Mouse (Mus musculus): ENCODE measurements at regions not wholly inside any gene's neighbourhood (a gene's known extent, or its start where the extent isn't known, plus 50 kb on each side); places are given as distances from the start of the nearest gene placed in this dataset.
A peak's percentile ranks its signal among the peaks of the same experiment; 100 is the strongest.

DNA sequence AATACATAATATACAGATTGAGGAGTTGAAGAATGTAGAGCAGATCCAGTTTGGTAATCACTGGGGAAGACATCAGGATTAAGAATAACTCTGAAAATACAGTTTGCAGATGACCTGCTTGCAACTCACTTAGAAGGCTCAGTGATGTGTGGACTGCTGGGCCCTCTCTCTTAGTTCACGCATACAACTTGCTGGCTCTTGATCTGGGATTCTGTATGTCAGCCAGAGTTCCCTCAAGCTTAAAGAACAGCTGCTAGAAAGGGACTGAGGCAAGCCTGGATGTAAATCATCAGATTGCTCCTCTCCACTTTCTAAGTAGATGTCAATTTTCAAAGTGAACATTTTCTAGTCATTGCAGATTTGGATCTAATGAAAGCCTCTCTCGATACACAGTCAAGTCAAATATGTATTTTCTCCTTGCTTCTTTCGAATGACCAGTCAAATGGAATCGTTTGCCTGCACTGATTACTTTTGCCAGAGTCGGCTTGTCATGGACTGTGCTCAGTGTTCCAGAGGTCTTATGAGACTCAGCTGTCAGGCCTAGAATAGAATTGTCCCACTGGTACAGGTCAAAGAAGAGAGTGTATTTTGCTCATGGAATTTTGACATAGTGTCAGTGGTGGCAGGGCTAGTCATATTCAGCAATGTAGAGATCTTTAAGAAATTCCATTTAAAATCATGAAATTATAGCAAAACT, 334.2 kb upstream of the Cwc22 start:
- no peak for TF ChIP-seq CTCF (IDR thresholded peaks at IDR 0.05; ENCODE audit: borderline replicate concordance, insufficient read depth, low read depth, low read length)
- TF ChIP-seq POLR2A (IDR thresholded peaks at IDR 0.05; ENCODE audit: borderline replicate concordance, insufficient read depth, low read length): no peak
- H3K27me3 ChIP-seq (ENCODE audit: control insufficient read depth, insufficient read depth, low read length): no peaks in the 10 kb centered on the region
- 81% methylated on average over 5 of the region's 5 CpGs for WGBS
- H3K27ac ChIP-seq (ENCODE audit: insufficient read depth, low read length): no peak overlapping the region
- no peak overlapping the region for H3K4me3 ChIP-seq (replicated peaks; ENCODE audit: insufficient read depth, low read depth, low read length)
- peaks cover 3% of the 10 kb centered on the region; the same call in 1 of the 2 replicates for H3K4me1 ChIP-seq (ENCODE audit: control insufficient read depth, insufficient read depth, low read length)
- DNase-seq: no peak

DNA sequence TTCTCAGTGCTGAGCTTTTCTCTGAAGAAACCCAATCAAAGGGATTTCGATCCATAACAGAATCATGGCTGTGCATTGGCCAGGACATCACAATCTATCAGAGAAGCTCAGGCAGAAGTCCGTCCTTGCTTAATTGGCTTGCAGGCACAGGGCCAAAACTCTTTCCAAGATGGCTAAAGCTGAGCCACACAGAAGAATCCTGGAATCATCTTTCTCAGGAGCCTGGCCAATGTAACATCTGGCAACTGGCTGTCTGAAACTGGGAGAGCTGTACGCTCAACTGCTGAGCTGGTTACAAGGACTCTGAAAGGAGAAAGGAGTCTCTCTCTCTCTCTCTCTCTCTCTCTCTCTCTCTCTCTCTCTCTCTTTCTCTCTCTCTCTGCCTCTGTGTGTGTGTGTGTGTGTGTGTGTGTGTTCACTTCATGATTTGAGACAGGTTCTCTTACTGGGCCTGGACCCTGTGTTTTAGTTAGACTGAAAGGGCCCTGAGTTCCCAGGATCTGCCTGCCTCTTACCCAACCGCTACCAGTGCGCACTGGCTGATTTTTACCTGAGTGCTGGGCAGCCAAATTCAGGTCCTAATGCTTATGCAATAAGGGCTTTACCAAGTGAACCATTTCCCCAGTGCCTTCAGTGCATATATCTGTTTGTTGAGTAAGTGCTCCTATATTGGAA, 333.3 kb upstream of the Cwc22 start:
- DNase-seq: peak; percentile 10 to 20
- peaks cover 3% of the 10 kb centered on the region; the same call in 1 of the 2 replicates for H3K4me1 ChIP-seq (ENCODE audit: control insufficient read depth, insufficient read depth, low read length)
- TF ChIP-seq POLR2A (IDR thresholded peaks at IDR 0.05; ENCODE audit: borderline replicate concordance, insufficient read depth, low read length) (no peak), CTCF (IDR thresholded peaks at IDR 0.05; ENCODE audit: borderline replicate concordance, insufficient read depth, low read depth, low read length) (no peak)
- no peaks in the 10 kb centered on the region for H3K27me3 ChIP-seq (ENCODE audit: control insufficient read depth, insufficient read depth, low read length)
- no peak overlapping the region for H3K4me3 ChIP-seq (replicated peaks; ENCODE audit: insufficient read depth, low read depth, low read length)
- 70% methylated on average over 5 of the region's 5 CpGs for WGBS
- no peak overlapping the region for H3K27ac ChIP-seq (ENCODE audit: insufficient read depth, low read length)

DNA sequence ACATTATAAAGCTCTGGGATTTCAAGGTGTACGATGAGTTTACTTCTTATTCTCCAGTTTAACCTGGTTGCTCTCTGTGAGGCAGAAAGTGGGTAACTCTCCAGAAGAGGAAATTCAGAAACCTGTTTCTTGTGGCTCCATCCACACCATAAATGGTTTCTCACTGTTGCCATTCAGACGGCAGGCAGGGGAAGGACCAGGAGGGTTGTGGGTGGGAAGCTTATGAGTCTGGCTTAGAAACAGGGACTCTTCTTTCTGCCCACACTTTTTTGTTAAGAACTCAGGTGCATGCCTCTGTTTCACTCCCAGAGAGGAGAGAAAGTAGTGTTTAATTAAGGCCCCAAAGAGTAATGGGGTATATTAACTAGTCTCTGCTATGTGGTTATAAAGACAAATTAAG, 332.5 kb upstream of the Cwc22 start:
- DNase-seq: no peak
- TF ChIP-seq CTCF (IDR thresholded peaks at IDR 0.05; ENCODE audit: borderline replicate concordance, insufficient read depth, low read depth, low read length) (no peak), POLR2A (IDR thresholded peaks at IDR 0.05; ENCODE audit: borderline replicate concordance, insufficient read depth, low read length) (no peak)

DNA sequence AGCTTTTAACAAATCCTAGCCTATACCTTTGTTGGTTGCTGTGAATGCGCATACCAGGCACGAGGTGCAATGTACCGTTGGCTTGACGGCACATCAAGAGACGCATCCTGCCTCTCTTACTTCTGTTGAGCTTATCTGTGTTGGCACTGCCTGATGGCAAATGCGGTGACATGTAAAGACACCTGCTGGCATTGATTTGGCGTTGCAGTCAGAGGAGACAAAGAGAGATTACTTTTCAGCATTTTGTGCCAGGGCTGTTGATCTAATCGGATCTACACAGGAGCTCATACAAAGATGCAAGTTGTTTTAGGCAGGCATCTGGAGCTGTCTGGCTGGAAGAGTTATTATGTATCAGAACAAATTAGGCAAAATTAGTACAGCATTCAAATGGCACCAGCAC, 331.5 kb upstream of the Cwc22 start:
- Histone ChIP-seq H3K27ac (ENCODE audit: insufficient read depth, low read length) (no peak overlapping the region), H3K4me3 (replicated peaks; ENCODE audit: insufficient read depth, low read depth, low read length) (no peak overlapping the region), H3K27me3 (ENCODE audit: control insufficient read depth, insufficient read depth, low read length) (no peaks in the 10 kb centered on the region), H3K4me1 (ENCODE audit: control insufficient read depth, insufficient read depth, low read length) (peaks cover 3% of the 10 kb centered on the region; the same call in 1 of the 2 replicates)
- WGBS: 37% methylated on average over 8 of the region's 8 CpGs
- TF ChIP-seq CTCF (IDR thresholded peaks at IDR 0.05; ENCODE audit: borderline replicate concordance, insufficient read depth, low read depth, low read length) (no peak), POLR2A (IDR thresholded peaks at IDR 0.05; ENCODE audit: borderline replicate concordance, insufficient read depth, low read length) (no peak)
- peak in 1 of 2 experiments; percentile 9 for DNase-seq

More for the DNA sequence above, 332.5 kb upstream of the Cwc22 start:
- Histone ChIP-seq H3K27me3 (ENCODE audit: control insufficient read depth, insufficient read depth, low read length) (no peaks in the 10 kb centered on the region), H3K27ac (ENCODE audit: insufficient read depth, low read length) (no peak overlapping the region), H3K4me1 (ENCODE audit: control insufficient read depth, insufficient read depth, low read length) (peaks cover 3% of the 10 kb centered on the region; the same call in 1 of the 2 replicates), H3K4me3 (replicated peaks; ENCODE audit: insufficient read depth, low read depth, low read length) (no peak overlapping the region)
- WGBS: 96% methylated on average over 2 of the region's 2 CpGs

DNA sequence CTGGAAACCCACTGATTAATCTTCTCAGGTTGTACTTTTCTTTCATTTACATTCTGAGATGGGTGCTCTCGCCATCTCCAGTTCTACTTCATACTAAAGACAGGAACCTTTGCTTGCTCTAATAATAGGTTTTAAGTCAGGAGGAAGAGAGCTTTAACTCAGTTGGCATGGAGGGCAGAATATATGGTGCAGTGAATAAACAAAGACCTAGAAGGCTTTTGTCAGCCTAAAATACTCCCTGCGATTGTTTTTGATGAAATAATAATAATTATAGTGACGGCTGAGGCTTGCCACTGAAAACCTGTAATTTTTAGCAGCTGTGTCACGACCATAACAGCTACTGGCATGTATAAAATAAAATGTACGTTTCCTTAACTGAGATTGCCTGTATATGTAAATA, 327.9 kb upstream of the Cwc22 start:
- WGBS: 85% methylated on average over 5 of the region's 5 CpGs
- no peak for DNase-seq
- Histone ChIP-seq H3K4me1 (ENCODE audit: control insufficient read depth, insufficient read depth, low read length) (peaks cover 3% of the 10 kb centered on the region; the same call in 1 of the 2 replicates), H3K27ac (ENCODE audit: insufficient read depth, low read length) (no peak overlapping the region), H3K4me3 (replicated peaks; ENCODE audit: insufficient read depth, low read depth, low read length) (no peak overlapping the region), H3K27me3 (ENCODE audit: control insufficient read depth, insufficient read depth, low read length) (no peaks in the 10 kb centered on the region)
- TF ChIP-seq CTCF (IDR thresholded peaks at IDR 0.05; ENCODE audit: borderline replicate concordance, insufficient read depth, low read depth, low read length): no peak
- no peak for TF ChIP-seq POLR2A (IDR thresholded peaks at IDR 0.05; ENCODE audit: borderline replicate concordance, insufficient read depth, low read length)

DNA sequence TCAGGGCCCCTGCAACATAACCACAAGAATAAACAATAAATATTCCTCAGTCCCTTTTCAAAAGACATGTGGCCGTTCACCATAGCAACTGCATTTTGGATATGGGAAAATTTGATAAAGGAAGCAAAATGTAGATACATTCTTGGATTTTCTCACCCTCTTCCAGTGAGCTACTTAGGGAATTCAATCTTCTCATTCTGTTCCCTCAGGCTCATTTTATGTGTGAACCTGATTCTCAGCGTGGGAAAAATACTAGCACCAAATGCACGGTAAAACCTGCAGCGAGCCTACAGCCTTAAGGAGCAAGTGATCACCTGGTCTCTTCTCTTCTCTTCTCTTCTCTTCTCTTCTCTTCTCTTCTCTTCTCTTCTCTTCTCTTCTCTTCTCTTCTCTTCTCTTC, 322.5 kb upstream of the Cwc22 start:
- no peaks in the 10 kb centered on the region for H3K4me1 ChIP-seq (ENCODE audit: control insufficient read depth, insufficient read depth, low read length)
- H3K27ac ChIP-seq (ENCODE audit: insufficient read depth, low read length): no peak overlapping the region
- TF ChIP-seq CTCF (IDR thresholded peaks at IDR 0.05; ENCODE audit: borderline replicate concordance, insufficient read depth, low read depth, low read length) (no peak), POLR2A (IDR thresholded peaks at IDR 0.05; ENCODE audit: borderline replicate concordance, insufficient read depth, low read length) (no peak)
- no peaks in the 10 kb centered on the region for H3K27me3 ChIP-seq (ENCODE audit: control insufficient read depth, insufficient read depth, low read length)
- no peak for DNase-seq
- no peak overlapping the region for H3K4me3 ChIP-seq (replicated peaks; ENCODE audit: insufficient read depth, low read depth, low read length)
- 73% methylated on average over 4 of the region's 4 CpGs for WGBS

DNA sequence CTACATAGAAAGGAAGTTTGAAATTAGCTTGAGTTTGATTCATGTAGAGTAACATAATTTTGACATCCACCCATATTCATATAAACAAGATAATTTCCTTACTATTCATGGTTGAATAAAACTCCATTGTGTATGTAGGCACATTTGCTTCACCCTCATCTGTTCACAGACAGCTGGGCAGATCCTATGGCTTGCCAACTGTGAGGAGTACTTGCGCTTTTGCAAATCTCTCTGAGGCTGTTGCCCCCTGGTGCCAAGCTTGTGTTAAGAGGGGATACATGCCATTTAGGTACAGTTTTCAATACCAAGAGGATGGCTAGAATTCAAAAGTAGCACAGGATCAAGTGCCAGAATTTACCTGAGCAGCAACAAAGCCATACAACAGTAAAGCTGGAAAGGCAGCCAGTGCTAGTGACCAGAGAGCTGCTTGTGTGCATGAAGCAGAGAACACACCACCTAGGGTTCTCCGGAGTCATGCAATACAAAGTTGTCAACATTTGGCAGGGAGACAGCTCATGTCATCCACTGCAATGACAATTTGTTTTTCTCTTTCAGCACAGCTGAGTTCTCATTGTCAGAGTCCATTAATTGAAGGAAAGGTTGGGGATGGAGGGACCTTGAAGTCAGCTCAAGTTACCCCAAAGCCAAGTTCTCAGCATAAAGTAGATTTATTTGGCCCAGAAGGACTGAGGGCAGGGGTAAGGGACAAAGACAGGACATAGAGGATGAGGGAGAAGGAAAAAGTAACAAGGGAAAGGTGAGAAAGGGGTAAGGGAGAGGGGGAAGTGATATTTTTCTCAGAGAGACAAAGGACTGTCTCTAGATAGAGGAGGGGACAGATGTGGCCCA, 321.6 kb upstream of the Cwc22 start:
- H3K27ac ChIP-seq (ENCODE audit: insufficient read depth, low read length): no peak overlapping the region
- 45% methylated on average over 2 of the region's 2 CpGs for WGBS
- DNase-seq: no peak
- no peaks in the 10 kb centered on the region for H3K4me1 ChIP-seq (ENCODE audit: control insufficient read depth, insufficient read depth, low read length)
- no peak for TF ChIP-seq CTCF (IDR thresholded peaks at IDR 0.05; ENCODE audit: borderline replicate concordance, insufficient read depth, low read depth, low read length)
- no peak for TF ChIP-seq POLR2A (IDR thresholded peaks at IDR 0.05; ENCODE audit: borderline replicate concordance, insufficient read depth, low read length)
- H3K4me3 ChIP-seq (replicated peaks; ENCODE audit: insufficient read depth, low read depth, low read length): no peak overlapping the region
- H3K27me3 ChIP-seq (ENCODE audit: control insufficient read depth, insufficient read depth, low read length): no peaks in the 10 kb centered on the region
